Mouse (Mus musculus) heart, postnatal 0 days (tissue): ENCODE data around the gene Sec31b. TPM values are rescaled to one million over a fixed set of nuclear protein-coding genes. Genes with fewer than 3 reads are reported as not detected.

ENCODE experiments used
- ATAC-seq: fragments of 200-750 bp; cut with Nextera tagmentation; 2 replicates; pipeline ENCODE4 v1.8.0; 2017; ENCODE audit warnings: low read depth, moderate number of reproducible peaks, moderate library complexity; ENCODE audit not compliant: insufficient read depth
- DNase-seq: peaks from one replicate; pipeline ENCODE4 v3.0.0-alpha.2; 2016; ENCODE audit warnings: low spot score
- H3K27ac ChIP-seq: fragments of 300-500 bp; sonication (generic); 2 replicates; pipeline ENCODE4 v1.5.1; 2014; ENCODE audit warnings: low read depth, mild to moderate bottlenecking
- H3K27me3 ChIP-seq: fragments of 300-500 bp; sonication (generic); 2 replicates; pipeline ENCODE4 v1.6.1; 2014; ENCODE audit warnings: low read length, mixed read lengths; ENCODE audit not compliant: control insufficient read depth, insufficient read depth
- H3K36me3 ChIP-seq: fragments of 300-500 bp; sonication (generic); replicated peaks from 2 replicates; pipeline ENCODE4 v1.6.1; 2014; ENCODE audit warnings: low read length, mixed read lengths; ENCODE audit not compliant: control insufficient read depth, insufficient read depth
- H3K4me1 ChIP-seq: fragments of 300-500 bp; sonication (generic); 2 replicates; pipeline ENCODE4 v1.6.1; 2014; ENCODE audit warnings: antibody characterized with exemption; ENCODE audit not compliant: control insufficient read depth, insufficient read depth
- H3K4me2 ChIP-seq: fragments of 300-500 bp; sonication (generic); 2 replicates; pipeline ENCODE4 v1.6.1; 2014; ENCODE audit warnings: low read depth, mild to moderate bottlenecking, low read length, moderate library complexity
- H3K4me3 ChIP-seq: fragments of 300-500 bp; sonication (generic); 2 replicates; pipeline ENCODE4 v1.5.1; 2014; ENCODE audit warnings: low read depth, low read length
- H3K9ac ChIP-seq: fragments of 300-500 bp; sonication (generic); replicated peaks from 2 replicates; pipeline ENCODE4 v1.6.1; 2014; ENCODE audit warnings: low read depth, low read length, mixed read lengths
- H3K9me3 ChIP-seq: fragments of 300-500 bp; sonication (generic); replicated peaks from 2 replicates; pipeline ENCODE4 v1.6.1; 2016; ENCODE audit warnings: low read length; ENCODE audit not compliant: control insufficient read depth
- CTCF ChIP-seq: IDR thresholded peaks from 2 replicates; pipeline ENCODE4 v1.5.1; 2016; ENCODE audit warnings: antibody characterized with exemption, control low read depth, low read depth
- EP300 ChIP-seq: IDR thresholded peaks from 2 replicates; pipeline ENCODE4 v1.6.1; 2016; ENCODE audit warnings: antibody characterized with exemption, low read depth
- WGBS: fragments of 180-500 bp; shearing (Covaris S2); extraction: QIAGEN DNeasy Blood & Tissue Kit; methylation state at CpG from one replicate; pipeline ENCODE4 v1.1.7; 2014; 5-methylcytosine and 5-hydroxymethylcytosine counted together
- polyA plus RNA-seq: library from polyadenylated mRNA; unstranded; fragments of >200 nt; fragmentation: Nextera tagmentation; extraction: Ambion mirVana; gene quantifications from 2 replicates; pipeline ENCODE4 v1.2.1, GENCODE M21; 2015
- total RNA-seq: library from RNA; depleted of rRNA; stranded (reverse); fragments of >200 nt; gene quantifications from 2 replicates; pipeline ENCODE4 v1.2.3, GENCODE M21; 2014; ENCODE audit warnings: low replicate concordance

Sec31b gene
- total and polyA plus RNA-seq, 2 experiments from 2014 or later, result 1.6 to 5.5 TPM

GRCm38 (mm10) chr19:44515769-44516168, 29.9 kb downstream of the Sec31b start:
- 42% methylated on average over 6 of the region's 6 CpGs for WGBS
- no peak for ATAC-seq
- peaks cover 47% of the 10 kb centered on the region for H3K27me3 ChIP-seq

GRCm38 (mm10) chr19:44514521-44515451, 30.9 kb downstream of the Sec31b start:
- WGBS, result 48% methylated on average over 14 of the region's 14 CpGs
- Histone ChIP-seq H3K27me3 (peaks cover 57% of the 10 kb centered on the region), H3K4me2 (no peak overlapping the region)

More at GRCm38 (mm10) chr19:44515769-44516168, 29.9 kb downstream of the Sec31b start:
- no peaks in the 10 kb centered on the region for H3K9me3 ChIP-seq
- H3K4me1 ChIP-seq, result 0 out of 2 replicates have a peak, but pooled peaks cover 4% of the 10 kb centered on the region
- H3K27ac ChIP-seq, result no peak overlapping the region
- no peak overlapping the region for H3K9ac ChIP-seq
- no peaks in the 10 kb centered on the region for H3K36me3 ChIP-seq
- TF ChIP-seq CTCF (no peak), EP300 (no peak)
- no peak overlapping the region for H3K4me3 ChIP-seq
- H3K4me2 ChIP-seq, result no peak overlapping the region
- DNase-seq, result no peak

DNA sequence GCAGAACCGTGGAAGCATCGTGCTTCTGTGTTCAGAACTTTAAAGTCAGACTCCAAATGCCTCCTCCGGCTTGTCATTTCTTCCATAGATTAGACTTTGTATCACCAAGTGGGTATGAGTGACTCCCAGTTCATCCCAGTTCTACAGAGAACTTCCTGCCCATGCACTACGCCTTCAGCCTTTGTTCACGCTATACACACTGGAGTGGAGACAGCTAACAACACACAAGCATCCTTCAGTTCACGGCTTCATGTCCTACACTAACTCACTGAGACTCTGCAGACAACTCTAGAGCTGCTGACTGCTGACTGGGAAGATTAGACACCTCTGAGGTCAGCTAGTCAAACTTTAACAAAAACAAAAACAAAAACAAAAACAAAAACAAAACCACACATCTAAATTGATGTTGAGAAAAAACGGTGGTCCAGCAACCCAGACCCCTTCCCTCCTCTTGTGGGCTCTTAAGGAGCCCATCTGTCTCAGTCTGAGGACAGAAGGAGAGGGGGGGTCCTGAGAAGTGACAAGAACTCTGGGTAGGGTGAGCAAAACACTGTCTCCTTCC, 31.7 kb downstream of the Sec31b start:
- no peaks in the 10 kb centered on the region for H3K36me3 ChIP-seq
- 29% methylated on average over 7 of the region's 7 CpGs for WGBS
- ATAC-seq, result no peak
- DNase-seq, result no peak
- no peak overlapping the region for H3K4me3 ChIP-seq
- H3K9me3 ChIP-seq, result no peaks in the 10 kb centered on the region
- peaks cover 63% of the 10 kb centered on the region for H3K27me3 ChIP-seq
- H3K4me2 ChIP-seq, result no peak overlapping the region
- H3K9ac ChIP-seq, result no peak overlapping the region
- H3K27ac ChIP-seq, result no peak overlapping the region
- H3K4me1 ChIP-seq, result 0 out of 2 replicates have a peak, but pooled peaks cover 7% of the 10 kb centered on the region
- TF ChIP-seq EP300, result no peak
- no peak for TF ChIP-seq CTCF

More at GRCm38 (mm10) chr19:44514521-44515451, 30.9 kb downstream of the Sec31b start:
- H3K27ac ChIP-seq, result no peak overlapping the region
- no peaks in the 10 kb centered on the region for H3K36me3 ChIP-seq
- no peak overlapping the region for H3K4me3 ChIP-seq
- H3K9ac ChIP-seq, result no peak overlapping the region
- DNase-seq, result no peak
- H3K9me3 ChIP-seq, result no peaks in the 10 kb centered on the region
- TF ChIP-seq EP300 (no peak), CTCF (no peak)
- 0 out of 2 replicates have a peak, but pooled peaks cover 7% of the 10 kb centered on the region for H3K4me1 ChIP-seq
- no peak for ATAC-seq

DNA sequence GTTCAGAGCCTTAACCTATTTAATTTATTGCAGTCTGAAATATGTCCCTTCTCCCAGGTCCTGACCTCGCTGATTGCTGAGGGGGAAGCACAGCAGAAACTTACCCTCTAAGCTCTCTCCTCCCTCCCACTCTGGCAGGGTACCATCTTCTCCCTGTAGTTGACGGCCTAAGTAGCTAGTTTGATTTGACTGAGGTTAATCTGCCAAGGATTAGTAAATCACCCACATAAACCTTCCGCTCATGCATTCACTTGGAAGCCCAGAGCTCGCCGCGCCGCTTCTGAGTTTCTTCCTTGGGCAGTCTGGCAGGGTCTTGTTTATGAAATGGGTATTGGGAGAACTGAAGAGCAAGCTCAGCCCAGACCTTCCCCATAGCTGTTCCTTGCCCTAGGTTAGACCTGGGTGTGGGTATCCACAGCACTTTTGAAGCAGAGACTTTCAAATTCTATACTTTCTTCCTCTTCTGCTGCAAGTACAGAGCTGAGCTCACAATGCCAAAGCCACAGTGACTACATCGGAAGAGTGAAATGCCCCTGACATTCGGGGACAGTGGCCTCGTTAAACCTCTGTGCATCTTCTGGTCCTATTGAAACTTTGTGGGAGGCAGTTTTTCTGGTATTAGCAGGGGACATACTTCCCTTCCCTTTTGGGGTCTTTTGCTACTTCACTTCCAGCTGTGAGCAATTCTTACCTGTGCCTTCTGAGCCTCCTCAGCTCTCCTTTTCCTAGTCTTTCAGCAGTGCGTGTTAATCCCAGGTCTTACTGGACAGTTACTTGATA, 32.4 kb downstream of the Sec31b start:
- Histone ChIP-seq H3K9ac (no peak overlapping the region), H3K36me3 (no peaks in the 10 kb centered on the region), H3K27me3 (peaks cover 69% of the 10 kb centered on the region), H3K4me1 (0 out of 2 replicates have a peak, but pooled peaks cover 7% of the 10 kb centered on the region), H3K4me2 (no peak overlapping the region), H3K27ac (no peak overlapping the region), H3K9me3 (no peaks in the 10 kb centered on the region), H3K4me3 (no peak overlapping the region)
- DNase-seq (no peak), ATAC-seq (no peak)
- WGBS, result 34% methylated on average over 11 of the region's 11 CpGs
- TF ChIP-seq EP300 (no peak), CTCF (no peak)

DNA sequence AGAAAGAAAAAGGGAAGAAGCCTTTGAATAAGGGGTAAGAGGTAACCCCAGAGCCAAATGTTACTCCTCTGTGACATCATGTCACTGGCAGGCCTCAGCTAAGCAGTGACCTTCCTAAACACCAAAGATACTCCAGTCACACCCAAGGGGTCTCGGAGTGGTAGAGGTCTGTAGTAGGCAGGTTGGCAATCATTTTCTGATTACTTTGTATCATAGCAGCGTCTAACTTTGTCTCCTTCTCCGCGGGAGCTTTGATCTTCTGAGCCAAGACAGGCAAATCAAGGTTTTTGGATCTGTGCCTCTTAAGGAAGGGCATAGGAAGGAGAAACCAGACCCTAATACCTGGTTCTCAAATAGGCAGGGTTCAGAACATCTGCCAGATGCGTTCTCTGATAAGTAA, 33.1 kb downstream of the Sec31b start:
- H3K4me3 ChIP-seq, result no peak overlapping the region
- H3K9ac ChIP-seq, result no peak overlapping the region
- H3K36me3 ChIP-seq, result no peaks in the 10 kb centered on the region
- TF ChIP-seq EP300 (no peak), CTCF (no peak)
- H3K27me3 ChIP-seq, result peaks cover 69% of the 10 kb centered on the region
- DNase-seq, result no peak
- 0 out of 2 replicates have a peak, but pooled peaks cover 7% of the 10 kb centered on the region for H3K4me1 ChIP-seq
- no peak overlapping the region for H3K27ac ChIP-seq
- no peaks in the 10 kb centered on the region for H3K9me3 ChIP-seq
- 46% methylated on average over 5 of the region's 5 CpGs for WGBS
- ATAC-seq, result no peak
- H3K4me2 ChIP-seq, result no peak overlapping the region; the same call in 1 of the 2 replicates
